Mouse (Mus musculus) brain, embryonic 18.5 days (tissue): ENCODE measurements around the gene Pou2f3.
A peak's percentile ranks its signal among the peaks of the same experiment; 100 is the strongest.

Experiments used
- DNase-seq: peaks from one replicate; pipeline ENCODE4 v3.0.0-alpha.2; 2012; ENCODE audit warnings: low read depth, low spot score

Pou2f3 gene

DNA sequence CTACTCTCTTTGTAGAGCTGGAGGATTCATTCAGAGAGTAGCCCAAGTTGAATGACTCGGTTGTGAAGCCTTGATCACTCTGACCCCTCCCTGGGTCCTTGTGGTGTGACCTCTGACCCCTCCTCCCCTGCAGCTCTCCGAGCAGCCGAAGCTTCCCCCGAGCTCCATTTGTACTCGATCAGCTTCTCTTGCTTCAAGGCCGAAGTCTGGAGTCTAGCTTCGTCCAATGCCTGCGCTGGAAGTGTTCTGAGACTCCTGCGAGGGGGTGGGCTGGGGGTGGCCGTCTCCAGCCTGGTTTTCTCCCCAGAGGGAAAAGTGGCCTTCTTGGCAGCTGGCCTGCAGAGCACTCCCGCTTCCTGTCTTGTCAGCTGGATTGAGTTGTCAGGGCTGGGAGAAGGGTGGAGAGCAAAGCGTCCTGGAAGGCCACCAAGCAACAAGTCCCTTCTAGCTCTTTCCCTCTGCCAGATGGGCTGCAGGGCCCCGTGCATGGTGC is at the start of gene Pou2f3:
TSS of gene Pou2f3 (minus strand) at position 180 of the 493 bp plus-strand sequence.
- no peak for DNase-seq

DNA sequence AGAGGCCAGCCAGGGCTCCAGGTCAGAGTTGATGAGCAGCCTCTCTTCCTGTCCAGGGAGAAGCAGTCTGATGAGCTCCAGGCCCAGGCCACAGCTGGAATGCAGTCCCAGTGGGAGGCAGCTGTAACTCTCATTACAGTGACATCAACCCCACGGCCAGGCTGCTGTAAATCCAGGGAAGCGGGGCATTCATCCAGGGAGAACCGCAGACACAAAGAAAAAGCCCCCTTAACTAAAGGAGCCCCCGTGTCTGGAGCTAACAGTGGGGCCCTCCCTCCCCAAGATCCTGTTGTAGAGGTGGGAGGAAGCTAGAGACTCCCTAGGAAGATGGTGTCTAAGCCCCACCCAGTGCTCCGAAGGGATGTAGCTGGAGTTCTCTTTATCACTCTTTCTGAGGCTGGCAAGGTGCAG is 43.1 kb upstream of the Pou2f3 start:
- no peak for DNase-seq

DNA sequence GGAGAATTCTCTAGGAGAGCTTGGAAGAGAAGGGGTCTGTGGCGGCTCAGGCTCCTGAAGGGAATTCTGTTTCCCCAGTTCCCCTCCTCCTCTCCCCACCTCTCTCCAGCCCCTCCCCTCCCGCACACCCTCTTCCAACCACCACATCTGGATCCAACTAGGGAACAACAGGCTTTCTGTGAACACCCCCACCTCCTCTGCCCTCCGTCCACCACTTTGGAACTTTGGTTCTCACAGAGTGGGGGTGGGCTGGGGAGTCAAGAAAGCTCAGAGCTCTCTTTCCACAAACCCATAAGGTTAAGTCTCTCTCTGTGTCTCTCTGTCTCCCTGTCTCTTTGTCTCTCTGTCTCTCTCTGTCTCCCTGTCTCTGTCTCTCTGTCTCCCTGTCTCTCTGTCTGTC is 42.6 kb upstream of the Pou2f3 start:
- DNase-seq: no peak

DNA sequence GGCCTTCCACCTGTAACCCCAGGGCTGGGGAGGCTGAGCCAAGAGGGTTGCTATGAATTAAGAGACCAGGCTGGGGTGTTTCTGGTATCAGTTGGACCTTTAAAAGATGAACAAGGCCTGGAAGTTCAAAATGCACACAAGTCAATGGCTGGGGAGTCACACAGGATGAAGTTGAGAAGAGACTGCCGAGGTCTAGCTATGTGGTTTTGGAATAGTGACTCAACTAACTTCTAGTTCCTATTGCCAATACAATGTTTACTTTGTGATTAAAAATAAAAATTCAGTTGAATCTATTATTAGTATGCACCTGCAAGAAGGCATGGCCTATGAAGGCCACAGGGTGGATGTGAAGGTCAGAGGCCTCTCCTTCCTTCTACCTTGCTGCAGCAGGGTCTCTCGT is 41.6 kb upstream of the Pou2f3 start:
- DNase-seq: no peak

DNA sequence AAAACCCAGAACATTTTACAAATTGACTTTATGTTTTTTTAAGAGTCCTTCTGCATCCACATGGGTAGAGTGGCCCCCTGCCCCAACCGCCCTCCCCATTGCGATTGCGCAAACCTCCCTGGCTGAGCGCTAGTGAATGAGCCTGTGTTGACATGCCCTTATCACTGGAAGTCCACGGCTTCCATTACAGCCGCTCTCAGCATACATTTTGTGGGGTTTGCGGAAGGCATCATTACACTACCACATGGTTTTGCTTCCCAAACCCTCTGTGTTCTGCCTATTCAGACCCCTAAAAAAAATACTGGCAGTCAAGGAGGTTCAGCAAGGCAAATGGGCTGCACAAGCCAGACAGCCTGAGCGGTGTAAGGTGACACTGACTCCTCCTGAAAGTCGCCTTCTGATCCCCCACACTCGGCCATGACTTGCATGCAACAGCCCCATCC is 36.6 kb upstream of the Pou2f3 start:
- DNase-seq: no peak

DNA sequence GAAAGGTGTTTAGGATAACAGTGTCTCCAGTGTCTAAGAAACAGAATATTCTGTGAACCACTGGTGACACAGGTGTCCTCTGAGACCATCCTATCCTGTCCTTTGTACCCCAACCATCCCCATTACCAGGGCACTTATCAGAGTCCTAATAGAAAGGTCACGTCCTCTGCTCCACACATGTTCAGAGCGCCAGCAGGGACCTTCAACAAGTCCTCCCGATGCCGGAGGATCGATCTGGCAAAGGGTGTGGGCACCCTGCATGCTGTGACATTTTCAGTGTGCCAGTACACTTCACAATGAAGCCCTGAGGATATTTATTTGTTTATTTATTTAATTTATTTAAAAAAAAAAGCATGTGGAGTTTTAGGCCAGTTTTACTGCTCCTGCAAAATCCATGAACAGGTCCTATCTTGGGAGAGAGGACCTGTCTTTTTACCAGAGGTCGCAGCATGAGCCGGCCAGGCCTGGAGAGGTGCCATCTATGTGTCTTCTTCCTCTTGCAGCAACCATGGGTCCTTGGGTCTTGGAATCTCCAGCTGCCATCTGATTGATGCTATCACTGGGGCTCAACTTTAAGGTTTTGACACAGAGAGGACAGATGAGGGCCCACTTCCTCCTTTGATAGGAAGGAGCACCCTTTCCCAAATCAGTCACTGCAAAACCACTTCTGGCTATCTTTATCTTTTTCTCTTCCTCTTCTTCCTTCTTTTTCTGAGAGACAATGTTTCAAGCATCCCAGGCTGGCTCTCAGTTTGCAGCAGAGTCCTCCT is 35.8 kb upstream of the Pou2f3 start:
- no peak for DNase-seq

DNA sequence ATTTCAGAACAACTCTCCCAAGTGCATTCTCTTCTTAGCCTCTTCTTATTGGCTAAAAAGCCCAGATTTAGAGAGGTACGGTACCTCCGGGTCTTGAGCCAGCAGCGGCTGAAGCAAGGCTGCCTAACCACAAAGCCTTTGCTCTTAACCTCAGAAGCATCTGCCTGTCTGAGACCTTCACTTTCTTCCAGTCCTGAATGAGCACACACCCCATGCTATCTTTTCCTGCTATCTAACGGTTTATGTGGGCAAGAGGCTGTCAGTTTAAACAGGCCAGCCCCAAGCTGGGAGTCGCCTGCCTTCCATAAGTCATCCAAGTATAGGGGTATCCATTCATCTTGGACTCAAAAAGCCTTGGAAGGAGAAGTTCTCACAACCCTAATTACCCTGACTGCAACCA is 32.3 kb upstream of the Pou2f3 start:
- DNase-seq: no peak

DNA sequence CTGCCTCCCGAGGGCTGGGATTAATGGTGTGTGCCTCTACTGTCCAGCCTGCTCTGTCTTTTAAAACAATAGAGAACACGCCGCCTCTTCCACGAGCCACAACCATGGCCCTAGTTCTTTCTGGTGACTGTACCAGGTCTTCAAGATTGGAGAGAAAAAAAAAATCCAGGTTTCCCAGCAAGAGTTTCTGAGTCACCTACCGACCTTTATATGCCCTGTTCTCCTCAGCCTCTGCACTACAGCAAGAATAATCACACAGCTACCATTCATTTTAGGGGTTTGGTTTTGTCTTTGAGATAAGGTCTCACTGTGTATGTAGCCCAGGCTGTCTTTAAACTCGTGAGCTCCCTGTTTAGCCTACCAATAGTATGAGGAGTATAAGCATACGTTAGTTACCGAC is 31.8 kb upstream of the Pou2f3 start:
- no peak for DNase-seq

DNA sequence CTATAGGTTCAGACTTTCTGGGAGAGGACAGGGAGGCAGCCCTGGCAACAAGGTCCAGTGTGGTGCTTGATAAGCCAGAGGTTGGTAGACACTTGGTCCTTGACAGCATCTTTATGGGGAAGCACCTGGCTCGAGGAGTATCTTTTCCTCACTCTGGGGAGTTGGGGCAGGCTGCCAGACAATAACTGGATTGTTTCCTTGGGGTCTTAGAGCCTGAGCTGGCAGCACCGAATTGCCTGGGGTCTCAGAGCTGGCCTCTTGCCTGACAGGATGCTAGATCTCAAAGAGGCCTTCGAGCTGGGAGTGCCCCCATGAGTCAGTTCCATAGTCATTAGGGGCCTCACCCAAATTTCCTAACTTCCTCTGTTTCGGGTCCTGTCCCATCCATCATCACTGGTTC is 31.1 kb upstream of the Pou2f3 start:
- DNase-seq: no peak

DNA sequence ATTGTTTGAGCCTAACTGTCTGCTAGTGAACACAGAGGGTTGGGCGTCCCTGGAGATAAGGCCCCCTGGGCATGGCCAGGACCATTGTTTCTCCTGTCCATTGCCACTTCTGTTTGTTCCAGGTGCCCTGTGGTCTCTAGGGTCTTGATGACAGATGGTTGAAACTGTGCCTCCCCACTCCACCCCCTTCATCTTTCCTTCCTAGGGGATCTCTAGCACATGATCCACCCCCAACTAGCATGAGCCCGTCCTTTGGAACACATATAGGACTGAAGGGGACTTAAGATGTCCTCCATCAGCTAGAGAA is 30.4 kb upstream of the Pou2f3 start:
- DNase-seq: no peak

DNA sequence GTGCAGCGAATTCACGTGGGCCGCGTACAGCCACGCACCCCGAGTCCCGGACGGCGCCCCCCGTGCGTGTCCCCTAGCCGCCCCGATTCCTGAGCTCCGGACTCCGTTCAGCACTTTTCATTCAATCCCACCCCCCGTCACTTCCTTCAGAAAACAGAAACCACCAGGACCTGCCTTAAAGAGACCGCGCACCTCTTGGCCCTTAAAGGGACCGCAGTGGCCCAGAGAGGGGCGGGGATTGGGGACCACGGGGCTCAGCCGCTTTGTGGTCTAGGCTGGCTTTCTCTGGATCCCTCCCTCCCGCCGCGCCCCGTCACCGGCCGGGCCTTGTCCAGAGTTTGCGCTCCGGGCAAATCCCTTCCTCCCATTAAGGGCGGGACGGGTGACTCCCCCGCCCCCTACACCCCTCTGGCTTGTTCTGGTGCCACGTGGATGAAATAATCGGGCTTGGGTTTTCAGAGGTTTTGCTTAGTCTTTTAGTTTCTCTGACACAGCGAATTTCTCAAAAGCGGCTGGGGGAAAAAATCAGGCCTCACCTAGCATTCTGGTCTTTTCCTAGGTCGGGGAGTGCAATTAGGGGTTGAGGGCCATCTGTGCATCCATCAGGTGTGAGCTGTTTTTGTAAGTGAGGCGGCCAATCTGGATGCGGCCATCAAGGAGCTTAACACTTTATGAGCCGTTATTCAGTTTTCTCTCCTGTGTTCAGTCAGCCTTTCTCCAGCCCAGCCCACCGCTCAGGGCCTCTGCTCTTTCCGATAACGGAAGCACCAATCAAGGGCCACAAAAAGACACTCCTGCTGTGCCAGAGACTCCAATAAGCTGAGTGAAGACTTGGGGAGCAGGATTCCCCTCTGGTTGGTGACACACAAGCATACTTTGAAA is 29.8 kb upstream of the Pou2f3 start, which contains the start of gene Oaf:
TSS of gene Oaf (minus strand) at position 200 of the 882 bp plus-strand sequence.
- DNase-seq: peak; percentile 16

DNA sequence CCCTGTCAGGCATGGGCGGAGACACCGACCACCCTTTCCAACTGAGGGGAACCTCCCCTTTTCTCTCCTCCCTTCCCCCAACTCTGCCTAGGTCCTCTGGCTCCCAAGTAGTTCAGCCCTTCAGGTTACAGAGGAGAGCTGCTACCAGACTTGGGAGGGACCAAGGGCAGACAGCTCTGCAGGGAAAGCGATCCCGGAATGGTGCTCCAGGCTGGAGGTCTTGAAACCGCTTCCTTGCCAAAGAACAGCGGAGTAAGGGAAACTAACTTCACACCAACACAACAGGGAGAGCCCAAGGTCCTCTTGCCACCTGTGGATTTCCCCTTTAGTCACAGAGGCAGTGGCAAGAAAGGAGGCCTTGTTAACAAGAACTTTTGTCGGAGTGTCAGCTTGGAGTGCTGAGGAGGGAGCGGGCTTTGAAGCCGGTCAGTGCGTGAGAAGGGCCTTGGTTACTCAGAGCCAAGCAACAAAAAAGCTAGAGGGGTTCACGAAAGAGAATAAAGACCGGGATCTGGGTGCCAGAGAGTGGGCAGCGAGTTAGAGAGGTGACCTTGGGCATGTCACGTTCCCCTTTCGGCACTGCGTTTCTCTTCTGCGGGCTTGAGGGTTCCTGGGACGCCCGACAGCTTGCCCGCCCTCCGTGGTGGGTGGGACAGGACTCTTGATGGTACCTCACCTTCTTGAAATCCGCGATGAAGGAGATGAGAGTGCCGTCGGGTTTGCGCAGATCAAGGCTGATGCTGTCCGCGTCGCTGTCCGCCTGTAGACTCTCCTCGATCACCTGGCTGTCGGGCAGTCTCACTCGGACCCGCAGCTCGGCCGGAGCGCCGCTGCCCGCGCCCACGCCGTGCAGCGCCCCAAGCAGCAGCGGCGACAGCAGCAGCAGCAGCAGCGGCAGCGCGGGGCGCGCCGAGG is 28.7 kb upstream of the Pou2f3 start:
- no peak for DNase-seq

DNA sequence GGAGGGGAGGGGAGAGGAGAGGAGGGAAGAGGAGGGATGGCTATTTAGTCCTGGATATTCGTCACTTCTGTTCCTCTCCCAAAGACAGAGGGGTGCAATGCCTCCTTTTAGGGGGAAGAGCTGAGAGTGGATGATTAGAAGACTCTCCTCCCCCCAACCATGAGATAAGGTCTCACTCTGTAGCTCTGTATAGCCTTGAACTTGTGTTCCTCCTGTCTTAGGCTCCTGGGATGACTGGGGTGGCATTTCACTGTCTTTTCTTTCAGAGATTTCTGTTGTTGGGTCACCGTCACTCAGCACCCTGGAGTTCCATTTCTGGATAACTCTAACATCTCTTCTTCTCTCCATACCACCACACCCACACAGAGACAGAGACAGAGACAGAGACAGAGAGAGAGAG is 28.0 kb upstream of the Pou2f3 start:
- DNase-seq: no peak

DNA sequence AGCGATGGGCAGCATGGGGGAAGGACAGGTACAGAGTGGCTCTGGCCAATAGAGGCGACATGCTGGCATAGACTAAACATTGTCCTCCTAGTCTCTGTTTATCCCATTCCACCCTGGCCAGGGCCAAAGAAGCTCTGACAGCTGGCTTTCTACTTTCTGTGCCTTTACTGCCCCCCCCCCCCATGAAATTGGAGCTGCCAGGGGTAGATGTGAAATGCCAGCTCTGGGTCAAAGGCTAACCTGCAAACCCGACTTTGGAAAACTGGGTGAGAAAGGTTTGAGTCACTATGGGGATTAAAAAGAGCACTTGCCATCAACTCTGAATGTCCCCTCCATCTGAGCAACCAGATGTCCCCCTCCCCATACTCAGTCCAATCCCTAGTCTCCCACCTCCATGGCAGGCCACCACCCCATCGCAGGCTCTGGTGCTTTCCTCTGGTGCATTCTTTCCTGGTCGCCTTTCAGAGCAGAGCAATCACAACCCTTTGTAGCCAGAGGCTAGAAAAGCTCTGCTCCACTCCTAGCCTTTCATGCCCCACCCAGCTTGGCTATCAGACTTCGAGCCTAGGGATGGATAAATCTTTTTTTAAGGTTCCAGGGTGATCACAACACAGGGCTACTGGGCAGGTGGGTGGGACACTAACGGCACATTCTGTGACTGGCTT is 27.1 kb upstream of the Pou2f3 start:
- DNase-seq: no peak

DNA sequence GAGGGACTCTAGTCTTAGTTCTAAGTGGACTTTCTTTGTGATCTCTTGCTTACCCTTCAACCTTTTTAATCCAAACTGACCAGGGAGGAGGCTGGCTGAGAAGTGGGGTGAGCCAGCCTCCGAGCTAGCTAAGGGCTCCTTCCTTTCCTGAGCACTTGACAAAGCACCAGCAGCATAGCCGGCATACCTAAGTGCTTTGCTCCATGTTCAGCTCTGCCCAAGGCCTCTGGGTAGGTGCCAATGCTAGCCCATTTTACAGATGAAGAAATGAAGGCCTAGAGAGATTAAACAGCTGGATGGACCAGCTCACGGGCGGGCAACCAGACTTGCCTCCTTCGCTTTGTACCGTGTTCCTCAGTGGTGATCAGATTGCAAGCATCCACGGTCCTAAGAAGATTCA is 26.4 kb upstream of the Pou2f3 start:
- DNase-seq: no peak

DNA sequence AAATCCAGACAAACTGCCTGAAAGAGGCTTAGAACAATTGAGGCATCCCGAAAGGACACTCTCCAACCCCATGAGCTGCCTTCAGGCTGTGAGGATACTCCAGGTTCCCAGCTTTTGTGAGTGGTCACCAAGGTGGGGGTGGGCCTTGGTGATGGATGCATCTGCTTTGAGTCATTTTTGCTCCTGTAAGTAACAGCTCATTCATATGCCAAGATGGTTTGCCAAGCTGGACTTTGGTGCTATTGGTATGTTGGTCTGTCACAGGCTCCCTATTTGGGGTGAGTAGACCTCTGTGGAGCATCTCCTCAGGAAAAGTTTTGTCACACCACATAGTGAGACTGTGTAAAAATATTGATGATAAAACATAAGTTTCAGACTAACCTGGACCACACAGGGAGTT is 25.9 kb upstream of the Pou2f3 start:
- DNase-seq: no peak

DNA sequence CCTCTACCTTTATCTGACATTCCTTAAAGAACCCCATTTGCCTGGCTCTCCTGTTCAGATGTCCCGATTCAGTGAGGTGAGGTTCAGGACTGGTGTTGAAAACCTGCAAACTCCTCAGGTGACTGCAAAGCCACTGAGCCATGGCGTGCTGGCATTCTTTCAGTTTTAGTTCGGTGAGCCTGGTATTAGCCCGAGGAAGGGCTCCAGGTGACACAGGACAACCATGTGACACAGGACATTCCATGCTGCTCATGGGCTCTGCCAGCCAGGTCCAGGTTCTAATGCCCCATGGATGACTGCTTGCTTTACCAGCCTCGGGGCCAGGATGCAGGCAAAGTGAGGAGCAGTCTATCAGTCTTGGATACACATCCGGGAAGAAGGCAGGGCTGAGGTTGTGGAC is 25.2 kb upstream of the Pou2f3 start:
- DNase-seq: no peak

DNA sequence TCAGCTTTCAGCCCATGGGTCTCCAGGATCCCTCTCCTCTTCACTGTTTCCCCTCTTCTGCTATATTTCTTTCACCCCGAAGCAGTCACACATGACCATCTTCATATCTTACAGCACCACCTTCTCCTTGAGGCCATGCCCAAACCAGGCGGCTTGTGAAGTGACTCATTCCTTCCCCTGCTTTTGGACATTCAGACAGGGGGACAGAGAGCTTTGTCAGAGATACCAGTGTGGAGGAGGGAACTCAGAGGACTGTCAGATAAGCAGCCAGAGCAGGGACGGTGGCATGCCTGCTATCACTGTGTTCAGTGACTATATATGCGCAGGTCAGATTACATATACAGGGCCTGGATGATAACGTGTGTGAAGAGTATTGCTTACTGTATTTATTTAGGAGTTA is 24.3 kb upstream of the Pou2f3 start:
- no peak for DNase-seq

DNA sequence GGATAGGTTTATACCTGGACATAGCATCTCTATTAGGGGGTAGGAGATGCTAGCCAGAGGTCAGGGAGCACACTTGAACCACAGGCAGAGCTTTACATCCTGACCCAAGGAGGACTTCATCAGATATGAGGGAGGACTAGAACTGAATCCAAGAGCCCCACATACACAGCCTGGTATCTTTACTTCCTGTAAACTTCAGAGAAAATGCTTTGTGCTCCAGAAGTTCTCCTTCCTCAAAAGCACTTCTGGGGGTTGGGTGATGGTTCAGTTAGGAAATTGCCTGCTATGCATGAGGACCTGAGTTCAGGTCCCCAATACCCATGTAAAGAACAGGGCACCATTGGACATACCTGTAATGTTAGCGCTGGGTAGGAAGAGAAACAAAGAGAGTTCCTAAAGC is 23.3 kb upstream of the Pou2f3 start:
- DNase-seq: no peak

DNA sequence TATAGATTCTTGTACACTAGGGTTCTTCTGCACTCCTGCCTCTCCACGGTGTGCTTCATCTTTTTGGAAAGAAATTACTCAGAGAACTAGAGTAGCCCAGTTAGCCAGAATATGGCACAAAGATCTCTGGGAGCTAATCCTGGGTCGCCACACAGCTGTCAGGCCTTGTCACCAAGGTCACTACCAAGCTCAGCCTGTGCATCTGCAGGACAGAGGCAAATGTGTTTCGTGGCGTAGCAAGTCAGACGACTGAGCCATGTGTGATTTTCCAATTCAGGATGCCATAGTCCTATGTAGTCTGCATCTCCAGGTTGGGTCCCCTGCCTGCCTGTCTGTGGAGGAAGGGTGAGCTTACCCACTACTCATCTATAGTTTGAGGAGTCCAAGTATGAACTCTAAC is 22.9 kb upstream of the Pou2f3 start:
- DNase-seq: no peak

DNA sequence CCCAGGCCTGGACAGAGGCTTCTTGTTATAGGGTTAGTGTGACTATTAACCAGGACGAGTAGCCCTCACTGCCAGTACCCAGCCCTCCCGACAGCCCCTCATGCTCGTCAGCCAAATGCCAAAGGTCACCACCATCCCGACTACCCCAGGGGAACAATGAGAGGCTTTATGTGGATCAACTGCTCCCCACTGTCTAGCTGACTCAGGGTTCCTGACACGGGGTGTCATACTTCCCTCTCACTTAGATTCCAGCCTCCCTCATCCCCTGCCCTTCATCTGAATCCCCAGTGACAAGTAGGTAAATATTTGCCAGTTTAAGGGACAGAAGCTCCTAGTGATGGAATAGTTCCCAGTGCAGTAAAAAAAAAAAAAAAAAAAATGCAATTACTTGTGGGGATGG is 22.1 kb upstream of the Pou2f3 start:
- no peak for DNase-seq
